Mouse (Mus musculus): ENCODE results near the gene Skor1.

The Skor1 gene

DNA sequence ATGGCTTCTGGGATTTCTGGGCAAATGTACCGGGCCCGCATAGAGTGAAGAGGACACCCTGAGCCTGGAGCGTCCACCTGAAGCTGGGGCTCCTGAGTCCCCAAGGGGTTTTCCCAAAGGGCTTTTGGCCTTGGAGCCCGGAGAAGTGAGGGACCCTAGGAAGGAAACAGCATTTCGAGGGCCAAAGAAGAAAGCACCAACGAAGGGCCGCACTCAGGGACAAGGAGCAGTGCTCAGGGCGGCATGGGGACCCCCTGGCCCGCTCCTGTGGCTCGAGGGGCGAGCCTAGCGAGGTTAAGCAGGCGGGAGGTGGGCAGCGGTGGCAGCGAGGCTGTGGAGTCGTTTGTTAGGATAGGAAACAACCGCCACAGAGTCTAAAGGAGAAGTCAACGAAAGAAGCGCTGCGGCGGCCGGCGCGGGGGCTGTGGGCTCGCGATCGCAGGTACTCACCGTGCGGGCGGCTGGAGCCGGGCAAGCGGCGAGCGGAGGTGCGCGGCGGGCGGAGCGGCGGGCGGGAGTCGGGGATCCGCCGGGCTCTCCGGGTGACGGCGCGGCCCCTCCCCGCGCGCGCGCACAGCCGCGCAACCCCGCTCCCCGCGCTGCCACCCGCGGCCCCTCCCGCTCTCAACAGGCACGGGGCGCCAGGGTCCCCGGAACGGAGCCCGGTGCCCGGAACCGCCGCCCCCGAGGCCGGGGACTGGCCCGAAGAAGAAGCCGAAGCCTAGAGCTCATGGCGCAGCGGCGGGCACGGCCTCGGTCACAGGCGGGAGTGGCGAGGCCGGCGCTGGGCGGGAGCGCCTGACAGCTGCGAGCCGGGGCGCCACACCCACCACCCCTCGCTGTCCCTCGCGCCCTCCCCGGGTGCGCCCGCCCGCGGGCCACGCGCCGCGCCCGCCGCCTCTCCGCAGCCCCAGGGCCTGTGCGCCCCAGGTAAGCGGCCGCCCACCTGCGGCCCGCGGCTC lies at the start of gene Skor1:
TSS of gene Skor1 (minus strand) at position 552 of the 962 bp plus-strand sequence.
- no peak for DNase-seq (ENCODE audit: low spot score in 2 of 2)

DNA sequence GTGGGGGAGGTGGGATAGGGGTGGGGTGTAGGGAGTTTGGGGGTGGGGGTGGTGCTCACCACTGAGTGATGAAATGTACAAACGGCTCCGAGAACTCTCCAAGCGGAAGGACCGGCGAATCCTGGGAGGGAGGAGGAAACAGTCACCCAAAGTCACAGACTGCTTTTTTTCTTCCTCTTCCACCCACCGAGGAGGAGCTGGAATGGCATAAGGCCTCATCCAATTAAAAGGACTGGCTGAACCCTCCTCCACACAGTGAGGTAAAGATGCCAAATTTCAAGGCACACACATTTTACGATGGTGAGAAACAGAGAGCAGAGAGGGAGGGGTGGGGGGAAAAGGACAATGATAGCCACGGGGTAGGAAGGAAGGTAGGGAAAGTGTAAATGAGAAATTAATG lies 48.5 kb upstream of the Skor1 start:
- no peak for DNase-seq (ENCODE audit: low spot score in 2 of 2)

DNA sequence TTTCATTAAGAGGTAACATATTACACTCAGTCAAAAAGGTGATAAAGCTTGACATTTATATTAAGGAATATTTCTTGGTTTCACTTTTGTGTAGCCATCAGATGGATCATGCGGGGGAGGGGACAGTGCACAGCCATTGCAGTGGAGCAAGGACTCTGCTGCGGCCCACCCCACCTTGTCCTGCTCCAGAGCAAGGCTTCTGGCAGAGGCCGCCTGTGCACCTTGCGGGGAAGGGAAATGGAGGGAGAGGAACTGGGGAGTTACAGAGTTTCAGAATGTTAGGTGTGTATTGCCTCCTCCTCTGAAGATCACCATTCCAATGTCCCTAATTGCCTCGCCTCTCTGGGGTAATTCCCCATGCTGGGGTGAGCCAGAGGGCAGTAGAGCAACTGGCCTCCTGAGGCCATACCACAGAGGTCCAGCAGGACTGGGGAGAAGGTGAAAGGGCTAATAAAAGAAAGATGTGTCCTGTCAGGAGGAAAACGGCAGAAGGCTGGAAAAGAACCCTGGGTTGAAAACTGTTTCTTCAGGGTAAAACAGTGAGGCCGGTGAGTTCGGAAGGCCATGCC lies 47.4 kb upstream of the Skor1 start:
- DNase-seq (ENCODE audit: low spot score in 2 of 2) = no peak

DNA sequence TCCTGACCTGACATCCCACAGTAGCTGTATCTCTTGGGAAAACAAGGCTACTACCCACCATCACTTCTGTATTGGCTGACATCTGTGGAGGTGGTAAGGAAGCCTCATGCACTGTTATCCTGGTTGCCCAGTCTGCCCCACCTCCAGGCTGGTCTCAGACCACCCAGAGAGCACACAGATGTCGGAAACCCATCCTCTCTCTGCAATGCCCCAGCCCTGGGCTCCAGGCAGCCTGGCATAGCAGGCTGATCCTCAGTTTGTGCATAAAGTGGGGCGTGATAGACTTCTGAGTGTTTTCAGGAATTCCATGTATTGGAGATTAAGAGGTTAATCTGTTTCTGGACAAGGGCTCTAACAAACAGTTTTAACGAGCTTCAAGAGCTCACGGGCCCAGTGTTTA lies 46.8 kb upstream of the Skor1 start:
- DNase-seq (ENCODE audit: low spot score in 2 of 2) = no peak

DNA sequence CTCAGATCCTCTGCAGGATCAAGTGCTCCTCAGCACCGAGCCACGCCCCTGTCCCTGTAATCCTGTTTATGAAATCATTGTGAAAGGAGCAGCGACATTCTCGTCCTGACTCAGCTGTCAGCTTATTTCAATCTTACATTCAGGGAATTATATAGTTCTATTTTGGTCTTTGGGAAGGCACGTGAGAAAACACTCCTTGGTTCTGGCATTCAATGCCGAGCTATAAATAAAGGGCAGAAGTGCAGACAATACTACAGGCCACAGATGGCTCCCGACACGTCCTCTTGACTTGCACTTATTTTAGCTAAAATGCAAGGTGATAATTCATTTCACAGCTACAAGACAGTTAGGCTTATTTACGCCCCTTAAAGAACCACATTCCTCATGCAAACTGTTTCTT lies 46.0 kb upstream of the Skor1 start:
- DNase-seq (ENCODE audit: low spot score in 2 of 2) = no peak

DNA sequence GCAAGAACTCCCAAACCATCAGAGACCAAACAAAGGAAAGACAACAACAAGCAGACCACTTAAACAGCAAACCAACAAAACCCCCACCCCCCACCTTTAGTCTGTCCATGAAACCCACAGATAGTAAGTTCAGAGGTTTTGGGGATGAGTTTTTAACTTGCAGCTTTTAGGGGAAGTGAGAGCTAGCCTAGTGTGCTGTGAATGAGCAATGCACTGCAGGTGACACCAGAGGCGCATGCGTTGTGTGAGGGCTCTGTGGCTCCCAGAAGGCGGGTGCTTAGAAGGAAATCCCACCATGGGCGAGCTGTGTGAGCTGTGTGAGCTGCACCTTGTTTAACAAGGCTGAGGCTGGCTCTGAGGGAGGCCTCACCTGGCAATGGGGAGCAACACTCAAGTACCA lies 44.0 kb upstream of the Skor1 start:
- no peak for DNase-seq (ENCODE audit: low spot score in 2 of 2)

DNA sequence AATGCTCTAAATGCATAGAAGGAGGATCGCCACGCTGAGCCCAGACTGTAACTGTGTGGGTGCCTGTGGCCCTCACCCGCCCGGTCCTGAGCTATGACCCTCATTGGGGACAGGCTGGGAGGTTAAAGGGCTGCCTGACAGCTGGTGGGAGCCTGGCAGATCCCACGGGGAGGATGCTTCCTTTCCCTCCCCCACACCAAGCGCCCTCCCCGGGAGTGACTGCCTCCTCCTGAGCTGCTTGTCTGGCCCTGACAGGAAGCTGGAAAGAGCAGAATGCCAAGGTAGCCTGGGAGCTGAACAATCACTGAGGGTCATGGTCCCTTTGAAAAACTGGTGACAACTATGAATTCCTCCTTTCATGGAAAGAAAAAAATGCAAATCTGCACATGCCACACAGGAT lies 38.5 kb upstream of the Skor1 start:
- DNase-seq (ENCODE audit: low spot score in 2 of 2) = no peak

DNA sequence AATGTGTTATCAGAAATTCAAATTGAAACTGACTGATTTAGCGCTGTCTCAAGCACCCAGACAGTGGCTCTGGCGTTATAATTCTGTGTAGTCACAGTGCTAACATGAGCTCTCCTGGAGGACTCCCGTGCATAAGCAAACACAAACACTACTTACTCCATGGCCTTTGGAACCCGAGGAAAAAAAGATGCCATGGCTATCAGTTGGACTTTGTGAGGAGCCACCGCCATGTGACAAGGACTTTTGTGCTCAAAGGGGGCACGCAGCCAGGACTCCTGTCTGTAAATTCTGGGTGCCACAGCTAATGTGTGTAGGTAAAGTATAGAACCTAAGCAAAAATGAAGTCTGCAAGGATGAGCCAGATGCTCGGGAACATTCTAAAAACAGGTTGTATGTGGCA lies 36.5 kb upstream of the Skor1 start:
- DNase-seq (ENCODE audit: low spot score in 2 of 2) = no peak

DNA sequence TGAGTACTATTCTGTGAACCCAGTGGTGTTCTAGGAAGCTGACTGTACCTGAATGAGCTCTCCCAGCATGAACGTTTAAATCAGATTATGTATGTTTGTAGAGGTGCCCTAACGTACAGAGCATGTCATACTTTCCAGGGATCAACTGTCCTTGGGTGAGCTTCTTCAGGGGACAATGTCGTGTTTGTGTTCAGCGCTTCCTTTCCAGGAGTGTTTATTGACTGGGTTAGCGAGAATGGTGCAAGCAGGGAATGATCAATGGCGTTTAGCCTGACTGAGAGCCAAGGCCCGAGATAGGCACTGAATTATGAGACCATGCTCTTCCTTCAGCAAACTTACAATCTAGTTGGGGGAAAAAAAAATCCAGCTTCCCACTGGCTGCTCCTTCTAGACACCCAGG lies 35.1 kb upstream of the Skor1 start:
- DNase-seq (ENCODE audit: low spot score in 2 of 2) = no peak

DNA sequence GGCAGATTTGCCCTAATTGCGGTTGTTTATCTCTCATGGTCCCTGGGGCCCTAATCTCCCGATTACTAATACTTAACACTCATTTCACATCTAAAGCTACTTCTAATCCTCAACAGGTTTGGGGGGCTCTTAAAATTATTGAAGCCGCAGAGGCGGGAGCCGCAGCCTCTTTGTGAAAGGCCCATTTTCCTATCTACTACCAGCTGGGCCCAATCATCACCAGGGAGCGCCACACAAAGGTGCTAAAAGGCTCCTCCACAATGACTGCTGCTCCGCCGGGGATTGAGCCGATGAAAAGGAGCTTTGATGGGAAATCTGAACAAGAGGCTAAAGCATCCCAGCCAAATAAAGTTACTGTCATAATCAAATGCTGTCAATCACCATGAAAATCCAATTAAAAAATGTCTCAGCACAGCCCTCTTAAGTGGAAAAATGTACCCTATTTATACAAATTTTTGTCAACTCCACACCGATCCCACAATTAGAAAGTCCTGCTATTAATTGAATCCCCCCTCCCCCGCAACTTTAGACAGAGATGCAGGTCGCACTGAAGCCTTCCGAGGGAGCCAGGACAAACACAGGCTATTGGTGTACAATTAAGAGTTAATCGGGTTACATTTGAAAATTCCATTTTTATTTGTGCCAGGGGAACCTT lies 33.7 kb upstream of the Skor1 start:
- DNase-seq (ENCODE audit: low spot score in 2 of 2) = no peak

DNA sequence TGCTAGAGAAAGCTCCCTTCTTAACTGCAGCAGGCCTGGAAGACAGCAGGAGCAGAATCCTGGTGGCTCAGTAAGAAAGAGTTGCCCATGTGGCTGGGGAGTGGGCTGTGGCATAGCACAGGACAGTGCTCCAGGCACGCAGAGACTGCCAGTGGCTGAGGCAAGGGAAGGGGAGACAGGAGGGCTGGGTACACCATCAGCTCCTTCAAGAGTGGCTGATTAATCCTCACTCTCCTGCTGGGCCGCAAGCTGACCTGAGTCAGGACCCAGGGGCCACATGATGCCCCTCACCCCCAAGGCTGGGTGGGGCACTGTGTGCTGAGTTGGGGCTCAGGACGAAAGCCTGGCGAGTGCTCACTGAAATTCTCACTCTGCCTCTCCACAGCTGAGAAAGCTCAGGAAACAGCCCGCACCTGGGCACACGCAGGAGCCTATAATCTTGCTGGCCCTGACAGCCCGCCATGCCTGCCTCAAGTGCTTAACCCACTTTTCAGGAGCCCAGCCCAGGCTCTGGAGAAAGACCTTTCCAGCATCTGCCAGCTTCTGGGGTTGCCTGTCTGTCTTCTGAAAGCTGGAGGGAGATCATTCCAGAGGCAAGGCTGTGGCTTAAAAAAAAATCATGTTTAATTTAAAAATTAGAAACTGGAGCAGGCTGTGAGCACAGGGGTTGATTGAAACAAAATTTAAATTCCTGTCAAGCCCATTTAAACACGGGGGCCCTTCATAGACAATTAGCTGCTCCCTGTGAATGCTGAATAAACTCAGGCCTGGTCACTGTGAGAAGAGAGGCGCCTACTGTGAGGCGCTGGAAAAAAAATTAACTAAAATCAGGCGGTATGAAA lies 32.8 kb upstream of the Skor1 start:
- DNase-seq (ENCODE audit: low spot score in 2 of 2) = no peak

DNA sequence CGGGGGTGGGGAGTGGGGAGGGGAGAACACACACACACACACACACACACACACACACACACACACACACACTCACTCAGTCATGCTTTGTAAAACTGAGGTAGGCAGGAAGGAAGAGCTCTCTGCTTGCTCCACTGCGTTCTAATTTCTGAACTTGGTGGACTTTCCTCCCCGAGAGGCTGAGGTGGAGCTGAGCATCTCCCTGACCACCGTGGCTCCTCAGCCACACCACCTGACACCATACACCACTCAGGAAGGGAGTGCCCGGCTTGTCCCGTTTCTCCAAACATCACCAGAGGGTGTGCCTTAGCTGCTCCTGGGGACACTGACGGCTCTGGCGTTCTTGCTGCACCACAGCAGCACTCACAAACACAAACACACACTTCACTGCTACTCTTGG lies 29.5 kb upstream of the Skor1 start:
- no peak for DNase-seq (ENCODE audit: low spot score in 2 of 2)

DNA sequence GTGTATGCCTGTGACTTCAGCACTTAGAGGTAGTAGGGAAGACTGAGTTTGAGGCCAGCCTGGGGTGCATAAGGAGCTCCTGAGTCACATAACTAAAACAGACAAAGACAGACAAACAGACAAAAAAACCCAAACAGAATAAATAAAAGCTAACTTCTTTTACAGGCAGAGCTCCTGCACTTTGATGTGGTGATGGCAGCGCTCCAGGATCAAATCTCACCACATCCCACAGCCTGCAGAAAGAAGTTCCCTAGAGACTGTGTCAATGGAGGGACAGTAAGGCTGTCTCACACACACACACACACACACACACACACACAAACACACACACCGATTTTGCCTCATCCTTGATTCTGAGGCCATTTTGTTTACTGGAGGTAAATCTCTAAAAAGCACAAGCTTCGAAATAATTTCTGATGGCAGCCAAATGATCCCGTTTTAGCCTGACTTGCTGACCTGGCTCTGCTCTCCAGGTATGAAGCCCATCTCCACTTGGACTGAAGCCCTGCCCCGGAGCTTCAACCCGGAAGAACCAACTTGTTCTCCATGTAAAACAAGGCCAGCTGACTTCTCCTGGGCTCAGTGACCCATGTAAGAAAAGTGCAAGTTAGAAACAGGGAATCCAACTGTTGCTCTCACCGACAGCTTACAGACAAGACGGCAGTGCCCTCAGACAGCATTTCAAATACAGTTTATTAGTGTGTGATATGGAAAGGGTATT lies 25.4 kb upstream of the Skor1 start:
- DNase-seq (ENCODE audit: low spot score in 2 of 2) = no peak

DNA sequence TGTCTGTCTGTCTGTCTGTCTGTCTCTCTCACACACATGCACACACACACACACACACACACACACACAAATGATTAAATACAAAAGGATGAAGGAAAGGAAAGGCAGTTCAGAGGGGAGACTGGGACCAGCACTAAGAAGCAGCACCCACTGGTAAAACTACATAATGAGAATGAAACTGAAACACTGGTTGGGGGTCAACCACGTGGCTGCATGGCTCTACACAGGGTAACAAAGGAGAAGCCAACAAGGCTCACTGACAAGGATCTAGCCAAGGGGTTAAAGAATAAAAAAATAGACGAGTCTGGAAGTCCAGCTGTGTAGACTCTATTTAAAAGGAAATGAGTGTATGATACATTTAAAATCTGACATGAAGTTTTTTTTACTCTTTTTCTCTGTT lies 23.2 kb upstream of the Skor1 start:
- DNase-seq (ENCODE audit: low spot score in 2 of 2) = no peak

DNA sequence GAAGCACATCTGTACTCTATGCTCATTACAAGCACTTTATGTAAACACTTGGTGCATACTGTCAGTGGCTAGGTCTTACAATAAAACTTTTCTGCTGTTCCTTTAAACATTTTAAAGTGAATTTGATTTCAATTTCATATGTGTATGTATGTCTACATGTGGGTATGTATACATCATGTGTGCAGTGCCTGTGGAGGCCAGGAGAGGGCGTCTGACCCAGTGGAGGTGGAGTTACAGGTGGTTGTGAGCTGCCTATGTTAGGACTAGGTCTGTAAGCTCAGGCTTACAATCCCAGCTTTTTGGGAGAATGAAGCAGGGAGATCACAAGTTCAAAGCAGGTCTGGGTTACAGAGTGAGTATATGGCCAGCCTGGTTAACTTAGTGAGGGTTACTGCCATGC lies 20.4 kb upstream of the Skor1 start:
- DNase-seq (ENCODE audit: low spot score in 2 of 2) = no peak

DNA sequence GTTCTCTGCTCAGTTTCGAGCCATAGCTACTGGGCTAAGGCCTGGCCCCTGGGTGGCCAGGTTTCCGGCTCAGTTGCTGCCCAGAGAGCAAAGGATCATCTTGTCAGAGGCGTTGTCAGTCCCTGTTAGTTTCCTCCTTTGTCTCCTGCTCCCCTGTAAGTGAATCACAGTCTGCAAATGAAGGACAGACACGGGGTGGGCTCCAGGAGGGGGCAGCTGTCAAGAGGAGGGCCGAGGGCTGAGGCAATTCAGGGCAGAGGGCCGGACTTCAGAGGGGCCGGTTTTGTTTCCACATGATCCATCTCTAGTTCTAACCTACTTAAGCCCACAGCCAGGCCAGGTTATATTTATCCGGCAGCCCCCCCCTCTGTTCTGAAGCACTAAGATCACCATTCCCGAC lies 16.3 kb upstream of the Skor1 start:
- no peak for DNase-seq (ENCODE audit: low spot score in 2 of 2)

DNA sequence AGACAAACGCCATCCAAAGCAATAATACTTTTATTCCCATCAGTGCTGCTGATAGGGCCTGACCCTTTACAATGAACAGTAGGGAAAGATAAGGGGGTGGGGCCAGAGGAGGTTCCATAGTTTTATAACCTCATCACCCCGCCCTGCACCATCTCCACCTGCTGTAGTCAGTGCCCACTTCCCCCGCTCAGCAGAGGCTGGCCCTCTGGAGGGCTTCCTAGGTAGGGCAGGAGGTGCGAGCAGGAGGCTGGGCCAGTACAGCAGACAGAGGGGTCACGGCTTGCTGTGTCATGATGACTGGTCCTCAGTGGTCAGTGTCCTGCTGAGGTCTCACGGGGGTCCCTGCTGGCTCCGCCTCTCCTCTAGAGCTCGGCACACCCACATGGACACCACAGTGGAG lies 15.0 kb upstream of the Skor1 start:
- DNase-seq (ENCODE audit: low spot score in 2 of 2) = no peak

DNA sequence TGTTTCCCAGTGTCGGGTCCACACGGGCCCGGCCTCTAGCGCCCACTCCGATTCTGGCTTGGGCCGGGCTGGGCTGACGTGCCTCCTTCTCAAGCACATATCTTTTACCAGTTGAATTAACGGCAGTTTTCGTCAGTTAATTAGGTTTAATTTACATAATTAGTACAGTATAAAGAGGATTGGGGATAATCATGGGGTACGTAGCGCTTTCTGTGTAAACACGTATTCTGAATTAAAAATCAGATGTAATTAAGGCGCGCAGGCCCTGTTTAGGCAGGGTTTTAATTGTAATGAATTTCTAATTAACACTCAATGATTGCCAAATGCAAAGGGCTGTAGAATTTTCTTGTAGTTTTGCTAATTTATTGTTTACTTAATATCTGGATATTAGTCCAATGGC lies 3.2 kb upstream of the Skor1 start:
- DNase-seq (ENCODE audit: low spot score in 2 of 2) = no peak

DNA sequence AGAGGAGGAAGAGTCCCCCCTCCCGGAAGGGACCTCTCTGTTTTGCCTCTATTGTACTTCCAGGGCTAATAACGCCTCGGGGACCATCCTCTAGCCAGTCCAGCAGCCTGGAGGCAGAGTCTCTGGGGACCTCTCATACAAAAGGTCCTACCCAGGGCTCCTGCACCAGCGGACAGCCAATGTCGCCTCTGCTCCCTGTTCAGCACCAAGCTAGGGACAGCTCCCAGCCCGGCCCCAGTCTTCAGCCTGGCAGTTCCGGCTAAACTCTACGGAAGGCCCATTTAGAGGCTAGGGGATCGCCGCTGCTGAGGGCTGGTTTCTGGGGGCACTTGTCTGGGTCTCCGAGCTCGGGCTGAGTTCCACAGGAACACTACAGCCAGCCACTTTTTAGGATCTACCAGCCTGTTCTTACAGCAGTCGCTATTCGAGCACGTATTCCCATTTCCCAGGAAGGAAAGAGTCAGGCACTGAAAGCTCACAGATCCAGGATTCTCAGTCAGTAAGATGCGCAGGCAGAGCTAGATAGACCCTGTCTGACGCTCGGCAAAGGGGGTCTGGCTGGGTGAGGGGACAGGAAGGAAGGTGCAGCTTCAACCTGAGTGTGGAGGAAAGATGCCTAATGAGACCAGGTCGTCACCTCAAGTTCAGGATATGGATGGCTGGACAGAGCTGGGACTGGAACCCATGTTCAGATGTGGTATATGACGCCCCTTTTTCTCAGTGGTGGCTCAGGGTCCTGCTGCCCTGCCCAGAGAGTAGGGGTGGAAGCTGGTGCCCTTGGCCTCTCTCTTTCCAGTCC lies 2.5 kb upstream of the Skor1 start:
- peak in 1 of 2 experiments; percentile 49 for DNase-seq (ENCODE audit: low spot score in 2 of 2)

DNA sequence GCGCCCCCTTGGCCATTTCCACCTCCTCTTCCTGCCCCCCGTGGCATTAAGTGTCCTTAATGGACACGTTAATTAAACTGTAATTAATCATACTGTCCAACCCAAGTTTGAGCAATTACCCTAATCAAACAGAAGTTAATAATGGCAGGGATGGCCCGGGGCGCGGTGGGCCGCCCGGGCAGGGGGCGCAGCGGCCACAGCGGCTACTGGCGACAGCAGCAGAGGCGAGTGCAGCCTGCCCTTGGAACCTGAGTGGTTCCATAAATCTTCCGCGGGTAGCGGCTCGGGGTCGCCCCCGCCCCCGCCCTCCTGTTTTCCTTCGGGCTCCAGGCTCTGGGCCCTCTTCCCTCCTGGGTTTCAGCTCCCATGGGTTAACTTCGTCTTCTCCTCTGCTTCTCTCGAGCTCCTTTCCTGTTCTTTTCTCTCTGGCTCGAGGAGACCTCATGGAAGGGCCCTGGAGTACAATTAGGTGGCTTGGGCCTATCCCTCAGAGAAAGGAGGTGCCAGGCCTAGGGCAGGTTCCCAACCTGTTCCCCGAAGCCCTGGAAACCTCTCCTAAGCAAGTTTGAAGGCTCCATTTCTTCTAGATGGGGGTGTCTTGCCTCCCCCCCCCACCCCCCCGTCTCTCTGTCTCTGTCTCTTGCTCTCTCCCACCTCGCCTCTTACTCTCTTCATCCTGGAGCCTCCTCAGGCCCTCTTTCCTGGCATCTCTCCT lies 1.5 kb upstream of the Skor1 start:
- no peak for DNase-seq (ENCODE audit: low spot score in 2 of 2)
